Mouse (Mus musculus): ENCODE measurements around the gene Gemin7. TPM values are rescaled to one million over a fixed set of nuclear protein-coding genes. Genes with fewer than 3 reads are reported as not detected.
"Not testable (repeated sequence)": the region's sequence is repeated elsewhere in the genome, so short reads cannot be mapped to it uniquely, and the experiment has no call there.

Gemin7 gene
- polyA plus RNA-seq, 1 experiment from 2014 or later = 127 TPM

DNA sequence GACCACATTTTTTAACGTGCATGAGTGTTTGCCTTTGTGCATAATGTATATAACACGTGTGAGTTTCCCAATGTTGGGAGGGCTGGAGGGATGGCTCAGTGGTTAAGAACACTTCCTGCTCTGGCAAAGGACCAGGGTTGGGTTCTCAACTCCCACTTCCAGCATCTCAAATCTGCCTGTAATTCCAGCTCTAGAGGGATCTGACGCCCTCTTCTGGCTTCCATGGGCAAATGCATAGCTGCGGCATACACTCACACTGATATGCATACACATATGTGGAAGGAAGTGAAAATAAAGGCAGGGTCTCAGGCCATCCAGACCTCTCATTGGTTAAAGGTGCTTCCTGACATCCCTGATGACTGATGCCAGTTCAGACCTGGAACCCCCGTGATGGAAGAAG is 29.9 kb upstream of the Gemin7 start:
- no peaks in the 10 kb centered on the region for H3K27me3 ChIP-seq (ENCODE audit: control insufficient read depth, insufficient read depth, low read length)
- no peak overlapping the region for H3K4me2 ChIP-seq (ENCODE audit: low read depth, low read length)
- H3K9ac ChIP-seq (ENCODE audit: low read length) = no peak overlapping the region
- H3K4me1 ChIP-seq (ENCODE audit: control insufficient read depth, insufficient read depth, low read length) = peaks cover 12% of the 10 kb centered on the region
- H3K27ac ChIP-seq (ENCODE audit: low read length) = no peak overlapping the region
- no peak overlapping the region for H3K4me3 ChIP-seq (ENCODE audit: low read length)
- no peak for ATAC-seq (replicated peaks; ENCODE audit: extremely low read depth, insufficient read depth, low FRiP score)
- 0 out of 2 replicates have a peak, but pooled peaks cover 4% of the 10 kb centered on the region for H3K36me3 ChIP-seq (ENCODE audit: control insufficient read depth, insufficient read depth)
- WGBS = 77% methylated on average over 5 of the region's 5 CpGs
- H3K9me3 ChIP-seq (replicated peaks; ENCODE audit: control insufficient read depth, low read length) = no peaks in the 10 kb centered on the region

DNA sequence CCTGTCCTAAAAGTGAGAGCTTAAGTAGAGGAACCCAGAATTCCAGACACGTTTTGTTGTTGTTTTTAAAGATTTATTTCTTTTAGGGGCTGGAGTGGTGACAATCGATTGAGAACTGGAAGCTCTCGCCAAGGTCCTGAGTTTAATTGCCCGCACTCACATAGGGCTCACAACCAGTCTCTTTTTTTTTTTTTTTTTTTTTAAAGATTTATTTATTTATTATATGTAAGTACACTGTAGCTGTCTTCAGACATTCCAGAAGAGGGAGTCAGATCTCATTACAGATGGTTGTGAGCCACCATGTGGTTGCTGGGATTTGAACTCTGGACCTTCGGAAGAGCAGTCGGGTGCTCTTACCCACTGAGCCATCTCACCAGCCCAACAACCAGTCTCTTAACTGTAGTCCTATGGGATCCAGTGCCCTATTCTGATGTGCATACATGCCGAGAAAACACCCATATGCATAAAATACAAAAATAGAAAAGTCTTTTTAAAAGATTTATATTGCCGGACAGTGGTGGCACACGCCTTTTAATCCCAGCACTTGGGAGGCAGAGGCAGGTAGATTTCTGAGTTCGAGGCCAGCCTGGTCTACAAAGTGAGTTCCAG is 27.3 kb upstream of the Gemin7 start:
- ATAC-seq (replicated peaks; ENCODE audit: extremely low read depth, insufficient read depth, low FRiP score); H3K27me3 ChIP-seq (ENCODE audit: control insufficient read depth, insufficient read depth, low read length); H3K9ac ChIP-seq (ENCODE audit: low read length); H3K9me3 ChIP-seq (replicated peaks; ENCODE audit: control insufficient read depth, low read length): not testable (repeated sequence)
- Histone ChIP-seq H3K27ac (ENCODE audit: low read length) (peak overlapping the region; percentile 48; the same call in 1 of the 2 replicates), H3K36me3 (ENCODE audit: control insufficient read depth, insufficient read depth) (peaks cover 11% of the 10 kb centered on the region), H3K4me2 (ENCODE audit: low read depth, low read length) (peak overlapping the region; percentile 91), H3K4me3 (ENCODE audit: low read length) (peak overlapping the region; percentile 80), H3K4me1 (ENCODE audit: control insufficient read depth, insufficient read depth, low read length) (peaks cover 23% of the 10 kb centered on the region)
- 61% methylated on average over 10 of the region's 10 CpGs for WGBS

DNA sequence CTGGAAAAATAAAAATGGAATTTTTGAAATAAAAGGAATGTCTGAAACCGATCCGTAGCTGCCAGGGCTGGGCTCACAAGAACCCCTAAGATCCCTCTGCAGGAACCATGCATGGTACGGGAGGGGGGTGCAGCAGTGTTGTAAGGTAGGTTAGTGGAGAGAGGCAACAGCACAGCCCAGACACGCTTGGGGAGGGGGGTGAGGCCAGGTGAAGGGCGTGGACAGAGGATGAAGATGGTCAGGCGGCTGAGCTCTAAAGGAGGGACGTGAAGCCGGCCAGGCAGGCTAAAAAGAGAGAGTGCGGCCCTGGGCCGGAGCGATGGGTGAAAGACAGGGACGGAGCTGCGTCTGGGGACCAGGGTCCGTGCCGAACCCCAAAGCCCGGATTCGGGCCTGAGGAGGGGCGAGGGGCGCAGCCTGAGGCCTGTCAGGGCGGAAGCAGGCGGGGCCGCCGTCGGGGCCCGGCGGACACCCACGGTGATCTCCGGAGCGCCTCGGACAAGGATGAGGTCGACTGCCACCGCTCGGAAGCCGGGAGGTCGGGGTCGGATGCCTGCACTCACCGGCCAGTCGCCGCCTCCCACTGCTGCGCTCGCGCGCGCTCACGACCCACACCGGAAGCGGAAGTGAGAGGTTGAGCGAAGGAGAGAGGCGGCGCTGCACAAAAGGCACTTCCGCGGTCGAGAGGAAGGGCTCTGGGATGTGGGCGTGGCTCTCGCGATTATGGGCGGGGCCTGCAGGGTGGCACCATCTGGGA is 26.6 kb upstream of the Gemin7 start, which contains the start of gene Clasrp:
Clasrp (minus strand) TSS at position 638 of the 757 bp plus-strand sequence.
- WGBS = 1% methylated on average over 56 of the region's 57 CpGs
- Histone ChIP-seq H3K9ac (ENCODE audit: low read length) (peak within 1 kb of the TSS; percentile 93), H3K4me3 (ENCODE audit: low read length) (peak within 1 kb of the TSS; percentile 80), H3K4me1 (ENCODE audit: control insufficient read depth, insufficient read depth, low read length) (peaks cover 23% of the 10 kb centered on the region), H3K36me3 (ENCODE audit: control insufficient read depth, insufficient read depth) (peaks cover 15% of the 10 kb centered on the region), H3K4me2 (ENCODE audit: low read depth, low read length) (peak within 1 kb of the TSS; percentile 91), H3K9me3 (replicated peaks; ENCODE audit: control insufficient read depth, low read length) (no peaks in the 10 kb centered on the region), H3K27ac (ENCODE audit: low read length) (peak within 1 kb of the TSS; percentile 76), H3K27me3 (ENCODE audit: control insufficient read depth, insufficient read depth, low read length) (no peaks in the 10 kb centered on the region)
- ATAC-seq (replicated peaks; ENCODE audit: extremely low read depth, insufficient read depth, low FRiP score) = peak; percentile 96

DNA sequence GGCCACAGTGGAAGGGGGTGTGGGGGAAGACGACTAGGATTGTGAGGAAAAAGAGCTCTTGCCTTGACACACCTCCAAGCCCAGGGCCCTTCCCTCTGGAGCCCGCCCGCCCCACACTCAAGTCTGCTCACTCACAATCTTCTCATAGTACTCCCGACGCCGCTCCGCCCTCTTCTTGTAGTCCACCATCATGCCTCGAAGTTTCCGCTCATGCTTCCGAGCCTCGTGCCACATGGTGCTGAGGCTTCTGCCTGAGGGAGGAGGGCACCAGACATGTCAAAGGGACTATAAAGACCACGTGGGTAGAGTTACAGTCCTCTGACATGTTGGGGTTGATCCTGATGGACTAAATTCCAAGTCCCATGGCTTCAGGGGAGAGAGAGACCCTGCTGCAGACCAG is 25.7 kb upstream of the Gemin7 start:
- 74% methylated on average over 12 of the region's 12 CpGs for WGBS
- no peak overlapping the region; the same call in 1 of the 2 replicates for H3K4me3 ChIP-seq (ENCODE audit: low read length)
- H3K27ac ChIP-seq (ENCODE audit: low read length) = no peak overlapping the region
- peaks cover 15% of the 10 kb centered on the region for H3K36me3 ChIP-seq (ENCODE audit: control insufficient read depth, insufficient read depth)
- peaks cover 23% of the 10 kb centered on the region for H3K4me1 ChIP-seq (ENCODE audit: control insufficient read depth, insufficient read depth, low read length)
- ATAC-seq (replicated peaks; ENCODE audit: extremely low read depth, insufficient read depth, low FRiP score) = no peak
- no peaks in the 10 kb centered on the region for H3K27me3 ChIP-seq (ENCODE audit: control insufficient read depth, insufficient read depth, low read length)
- H3K9me3 ChIP-seq (replicated peaks; ENCODE audit: control insufficient read depth, low read length) = no peaks in the 10 kb centered on the region
- peak overlapping the region; percentile 91 for H3K4me2 ChIP-seq (ENCODE audit: low read depth, low read length)
- H3K9ac ChIP-seq (ENCODE audit: low read length) = peak overlapping the region; percentile 93

DNA sequence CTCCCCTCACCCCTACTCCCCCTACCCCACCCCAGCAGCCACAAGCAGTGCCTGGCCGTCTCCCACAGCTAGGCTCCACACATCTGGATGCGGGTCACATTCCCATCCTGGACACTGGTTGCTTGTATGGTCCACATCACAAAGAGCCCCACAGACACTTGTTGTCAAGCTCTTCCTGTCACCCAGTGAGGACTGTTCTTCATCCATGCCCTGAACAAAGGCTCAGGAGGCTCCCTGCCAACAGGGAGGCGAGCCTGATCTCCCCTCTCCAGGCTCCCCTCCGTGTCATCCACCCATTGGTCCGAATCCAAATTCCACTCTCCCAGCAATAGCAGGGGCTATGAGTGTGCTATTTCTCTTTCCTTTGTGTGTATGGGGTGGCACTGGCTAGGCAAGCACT is 23.2 kb upstream of the Gemin7 start:
- 0 out of 2 replicates have a peak overlapping the region, but pooled peaks have one; percentile 12 for H3K9ac ChIP-seq (ENCODE audit: low read length)
- H3K36me3 ChIP-seq (ENCODE audit: control insufficient read depth, insufficient read depth) = peaks cover 15% of the 10 kb centered on the region
- 0 out of 2 replicates have a peak overlapping the region, but pooled peaks have one; percentile 28 for H3K27ac ChIP-seq (ENCODE audit: low read length)
- peaks cover 23% of the 10 kb centered on the region for H3K4me1 ChIP-seq (ENCODE audit: control insufficient read depth, insufficient read depth, low read length)
- ATAC-seq (replicated peaks; ENCODE audit: extremely low read depth, insufficient read depth, low FRiP score) = no peak
- H3K4me2 ChIP-seq (ENCODE audit: low read depth, low read length) = no peak overlapping the region
- no peaks in the 10 kb centered on the region for H3K9me3 ChIP-seq (replicated peaks; ENCODE audit: control insufficient read depth, low read length)
- 61% methylated on average over 5 of the region's 5 CpGs for WGBS
- H3K27me3 ChIP-seq (ENCODE audit: control insufficient read depth, insufficient read depth, low read length) = no peaks in the 10 kb centered on the region
- no peak overlapping the region for H3K4me3 ChIP-seq (ENCODE audit: low read length)

DNA sequence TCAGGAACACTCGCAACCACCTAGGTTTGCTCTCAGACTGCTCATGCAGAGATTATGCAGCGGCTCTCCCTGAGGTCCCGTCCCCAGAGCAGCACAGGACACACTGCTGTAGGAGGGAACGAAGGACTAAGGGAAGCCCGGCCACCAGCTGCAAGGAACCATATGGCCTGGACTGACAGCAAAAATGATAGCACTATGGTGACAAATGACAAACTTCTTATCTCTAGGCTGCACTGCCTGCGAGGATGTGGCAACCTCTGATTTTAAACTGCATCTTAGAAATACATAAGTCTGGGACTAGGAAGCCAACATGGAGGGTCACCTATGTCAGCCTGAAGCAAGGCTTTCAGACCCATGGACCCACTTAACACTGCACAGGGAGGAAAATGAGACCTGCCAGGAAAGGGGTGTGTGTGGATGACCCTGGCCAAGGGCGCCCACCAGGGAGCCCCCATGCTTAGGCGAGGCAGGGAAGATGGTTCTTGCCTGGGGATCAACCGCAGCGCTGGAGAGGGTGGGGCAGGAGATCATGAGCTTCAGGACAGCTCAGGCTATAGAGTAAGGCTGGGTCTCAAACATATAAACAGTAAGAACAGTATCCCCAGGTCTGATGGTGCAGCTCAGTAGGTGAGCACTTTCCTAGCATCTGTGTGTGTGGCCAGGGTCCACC is 15.8 kb upstream of the Gemin7 start:
- WGBS = 82% methylated on average over 10 of the region's 10 CpGs
- Histone ChIP-seq H3K36me3 (ENCODE audit: control insufficient read depth, insufficient read depth) (peaks cover 47% of the 10 kb centered on the region), H3K4me3 (ENCODE audit: low read length) (no peak overlapping the region), H3K9ac (ENCODE audit: low read length) (no peak overlapping the region), H3K4me2 (ENCODE audit: low read depth, low read length) (no peak overlapping the region), H3K9me3 (replicated peaks; ENCODE audit: control insufficient read depth, low read length) (no peaks in the 10 kb centered on the region), H3K4me1 (ENCODE audit: control insufficient read depth, insufficient read depth, low read length) (no peaks in the 10 kb centered on the region), H3K27me3 (ENCODE audit: control insufficient read depth, insufficient read depth, low read length) (no peaks in the 10 kb centered on the region), H3K27ac (ENCODE audit: low read length) (no peak overlapping the region)
- ATAC-seq (replicated peaks; ENCODE audit: extremely low read depth, insufficient read depth, low FRiP score) = no peak

DNA sequence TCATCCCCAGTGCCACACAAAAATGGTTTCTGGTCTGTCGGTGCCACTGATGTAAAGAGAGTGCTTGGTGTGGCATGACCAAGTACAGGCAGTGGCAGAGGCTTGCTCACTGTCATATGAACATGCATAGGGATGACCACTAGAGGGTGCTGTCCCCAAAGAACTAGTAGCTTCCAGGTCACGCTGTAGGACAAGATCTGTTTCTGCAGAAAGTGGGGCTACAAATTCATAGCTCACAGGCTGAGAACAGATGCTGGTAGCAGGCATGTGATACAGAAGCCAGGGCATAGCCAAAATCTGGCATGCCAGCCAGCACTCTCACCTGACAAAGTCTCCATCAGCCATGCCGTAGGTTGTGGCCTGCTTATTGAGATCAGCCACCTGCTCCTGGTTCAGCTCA is 12.5 kb upstream of the Gemin7 start:
- H3K9ac ChIP-seq (ENCODE audit: low read length) = no peak overlapping the region
- no peak for ATAC-seq (replicated peaks; ENCODE audit: extremely low read depth, insufficient read depth, low FRiP score)

DNA sequence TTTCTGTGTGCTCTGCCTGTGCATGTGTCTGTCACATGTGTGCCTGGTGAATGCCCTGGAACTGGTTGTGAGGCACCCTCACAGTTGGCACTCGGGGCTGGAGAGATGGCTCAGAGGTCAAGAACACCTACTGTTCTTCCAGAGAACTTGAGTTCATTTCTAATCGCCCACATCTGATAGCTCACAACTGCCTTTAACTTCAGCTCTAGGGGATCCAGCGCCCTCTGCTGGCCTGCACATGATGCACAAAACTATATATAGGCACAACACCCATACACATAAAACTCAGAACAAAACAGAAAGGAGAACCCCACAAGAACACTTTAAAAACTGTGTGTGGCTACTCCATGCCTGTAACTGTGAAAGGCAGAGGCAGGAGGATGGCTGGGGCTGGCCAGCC is 11.8 kb upstream of the Gemin7 start:
- ATAC-seq (replicated peaks; ENCODE audit: extremely low read depth, insufficient read depth, low FRiP score) = no peak
- peaks cover 2% of the 10 kb centered on the region; the same call in 1 of the 2 replicates for H3K4me1 ChIP-seq (ENCODE audit: control insufficient read depth, insufficient read depth, low read length)
- H3K9ac ChIP-seq (ENCODE audit: low read length) = no peak overlapping the region
- H3K27ac ChIP-seq (ENCODE audit: low read length) = no peak overlapping the region
- H3K4me3 ChIP-seq (ENCODE audit: low read length) = no peak overlapping the region
- peaks cover 75% of the 10 kb centered on the region for H3K36me3 ChIP-seq (ENCODE audit: control insufficient read depth, insufficient read depth)
- WGBS = 55% methylated on average over 3 of the region's 3 CpGs
- H3K27me3 ChIP-seq (ENCODE audit: control insufficient read depth, insufficient read depth, low read length) = no peaks in the 10 kb centered on the region
- no peaks in the 10 kb centered on the region for H3K9me3 ChIP-seq (replicated peaks; ENCODE audit: control insufficient read depth, low read length)
- no peak overlapping the region for H3K4me2 ChIP-seq (ENCODE audit: low read depth, low read length)

More for the DNA sequence above, 12.5 kb upstream of the Gemin7 start:
- Histone ChIP-seq H3K4me3 (ENCODE audit: low read length) (no peak overlapping the region), H3K4me1 (ENCODE audit: control insufficient read depth, insufficient read depth, low read length) (peaks cover 2% of the 10 kb centered on the region; the same call in 1 of the 2 replicates), H3K4me2 (ENCODE audit: low read depth, low read length) (no peak overlapping the region), H3K27ac (ENCODE audit: low read length) (no peak overlapping the region), H3K36me3 (ENCODE audit: control insufficient read depth, insufficient read depth) (peaks cover 70% of the 10 kb centered on the region), H3K9me3 (replicated peaks; ENCODE audit: control insufficient read depth, low read length) (no peaks in the 10 kb centered on the region), H3K27me3 (ENCODE audit: control insufficient read depth, insufficient read depth, low read length) (no peaks in the 10 kb centered on the region)
- WGBS = 59% methylated on average over 3 of the region's 3 CpGs

All from heart, embryonic 16.5 days (tissue).